Mouse (Mus musculus): ENCODE data around the gene Tjp3.

- no peak for TF ChIP-seq GATA1 (IDR thresholded peaks at IDR 0.05; ENCODE audit: low read length)
- no peak for TF ChIP-seq TAL1 (IDR thresholded peaks at IDR 0.05; ENCODE audit: low read length)
Observed at GRCm38 (mm10) chr10:81319330-81319699, 27.9 kb upstream of the Tjp3 start.

All from erythroblast, embryonic 14.5 days (primary cell).